Mouse (Mus musculus) lung, embryonic 14.5 days (tissue): Measurements from ENCODE around the gene Fam53b. TPM values are rescaled to one million over a fixed set of nuclear protein-coding genes. Genes with fewer than 3 reads are reported as not detected.
A peak's percentile ranks its signal among the peaks of the same experiment; 100 is the strongest.

Experiments used
- ATAC-seq: fragments of 200-750 bp; cut with Nextera tagmentation; 2 replicates; pipeline ENCODE4 v1.8.0; 2017; ENCODE audit warnings: mild to moderate bottlenecking, moderate TSS enrichment, moderate library complexity; ENCODE audit not compliant: insufficient read depth
- DNase-seq: peaks from one replicate; pipeline ENCODE4 v3.0.0-alpha.2; 2015
- H3K27ac ChIP-seq: fragments of 300-500 bp; sonication (generic); 2 replicates; pipeline ENCODE4 v1.5.1; 2014; ENCODE audit warnings: low read depth, mild to moderate bottlenecking, moderate library complexity
- H3K27me3 ChIP-seq: fragments of 300-500 bp; sonication (generic); 2 replicates; pipeline ENCODE4 v1.6.1; 2014; ENCODE audit warnings: low read length, control low read depth; ENCODE audit not compliant: insufficient read depth
- H3K36me3 ChIP-seq: fragments of 300-500 bp; sonication (generic); 2 replicates; pipeline ENCODE4 v1.6.1; 2014; ENCODE audit warnings: control low read depth; ENCODE audit not compliant: insufficient read depth
- H3K4me1 ChIP-seq: fragments of 300-500 bp; sonication (generic); 2 replicates; pipeline ENCODE4 v1.6.1; 2014; ENCODE audit warnings: antibody characterized with exemption, control low read depth; ENCODE audit not compliant: insufficient read depth
- H3K4me2 ChIP-seq: fragments of 300-500 bp; sonication (generic); 2 replicates; pipeline ENCODE4 v1.6.1; 2014; ENCODE audit warnings: mild to moderate bottlenecking
- H3K4me3 ChIP-seq: fragments of 300-500 bp; sonication (generic); 2 replicates; pipeline ENCODE4 v1.5.1; 2014; ENCODE audit warnings: low read depth, low read length
- H3K9ac ChIP-seq: fragments of 300-500 bp; sonication (generic); 2 replicates; pipeline ENCODE4 v1.6.1; 2014
- H3K9me3 ChIP-seq: fragments of 300-500 bp; sonication (generic); 2 replicates; pipeline ENCODE4 v1.6.1; 2016; ENCODE audit warnings: low read depth, low read length, control low read depth
- CTCF ChIP-seq: IDR thresholded peaks from 2 replicates; pipeline ENCODE4 v1.5.1; 2016; ENCODE audit warnings: antibody characterized with exemption, low read depth
- WGBS: fragments of 180-500 bp; shearing (Covaris S2); extraction: QIAGEN DNeasy Blood & Tissue Kit; methylation state at CpG from one replicate; pipeline ENCODE4 v1.1.7; 2014; 5-methylcytosine and 5-hydroxymethylcytosine counted together
- polyA plus RNA-seq: library from polyadenylated mRNA; unstranded; fragments of >200 nt; fragmentation: Nextera tagmentation; extraction: Ambion mirVana; gene quantifications from 2 replicates; pipeline ENCODE4 v1.2.1, GENCODE M21; 2014

Gene Fam53b
- polyA plus RNA-seq, 1 experiment from 2014 or later, result 32.4 TPM

DNA sequence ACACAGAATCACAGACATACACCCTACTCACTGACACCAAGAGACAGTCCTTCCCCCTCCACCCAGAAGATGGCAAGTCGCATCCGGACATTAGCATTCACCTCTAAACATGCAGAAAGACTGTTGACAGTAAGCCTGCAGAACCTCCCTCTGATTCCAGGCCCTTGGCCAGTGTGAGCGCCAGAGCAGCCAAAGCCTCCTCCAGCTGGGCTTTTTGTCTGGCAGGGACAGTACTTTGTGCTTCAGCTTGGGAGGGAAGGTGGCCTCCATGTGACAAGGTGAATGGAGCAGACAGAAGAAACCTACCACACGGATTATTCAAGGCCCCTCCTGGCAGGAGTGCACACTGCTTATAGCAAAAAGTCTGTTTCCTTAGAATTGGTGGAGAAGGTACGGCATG, 7.4 kb downstream of the Fam53b start:
- no peak overlapping the region for H3K4me2 ChIP-seq
- ATAC-seq (no peak), DNase-seq (peak; percentile 28)
- no peak for TF ChIP-seq CTCF
- no peak overlapping the region for H3K4me3 ChIP-seq
- H3K4me1 ChIP-seq, result peaks cover 32% of the 10 kb centered on the region
- no peaks in the 10 kb centered on the region for H3K36me3 ChIP-seq
- no peak overlapping the region for H3K27ac ChIP-seq
- no peak overlapping the region for H3K9ac ChIP-seq
- H3K9me3 ChIP-seq, result no peaks in the 10 kb centered on the region
- no peaks in the 10 kb centered on the region for H3K27me3 ChIP-seq
- 65% methylated on average over 5 of the region's 5 CpGs for WGBS

GRCm38 (mm10) chr7:132804951-132805350, 8.7 kb downstream of the Fam53b start:
- TF ChIP-seq CTCF, result no peak

DNA sequence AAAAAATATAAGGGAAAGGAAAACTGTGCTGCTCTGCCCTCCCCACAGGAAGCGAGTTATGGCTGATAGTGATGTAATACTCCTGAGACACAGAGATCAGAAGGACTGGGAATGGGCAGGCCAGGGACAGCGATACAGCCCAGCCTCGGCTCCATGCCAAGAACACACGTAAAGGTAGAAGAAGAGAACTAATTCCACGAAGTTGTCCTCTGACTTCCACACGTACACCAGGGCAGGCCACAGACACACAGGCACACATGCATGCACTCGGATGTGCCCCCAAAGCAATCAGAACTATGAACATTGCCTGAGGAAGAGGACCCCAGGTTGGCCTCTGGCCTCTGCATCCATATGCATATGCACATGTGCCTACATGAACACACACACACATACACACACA, 9.2 kb downstream of the Fam53b start:
- WGBS, result 67% methylated on average over 7 of the region's 7 CpGs
- Histone ChIP-seq H3K4me1 (peaks cover 24% of the 10 kb centered on the region), H3K4me3 (no peak overlapping the region), H3K27me3 (no peaks in the 10 kb centered on the region), H3K9ac (no peak overlapping the region), H3K4me2 (no peak overlapping the region), H3K9me3 (no peaks in the 10 kb centered on the region), H3K27ac (no peak overlapping the region), H3K36me3 (no peaks in the 10 kb centered on the region)
- no peak for ATAC-seq
- DNase-seq, result no peak
- no peak for TF ChIP-seq CTCF

More at GRCm38 (mm10) chr7:132804951-132805350, 8.7 kb downstream of the Fam53b start:
- Histone ChIP-seq H3K27ac (no peak overlapping the region), H3K9me3 (no peaks in the 10 kb centered on the region), H3K36me3 (no peaks in the 10 kb centered on the region), H3K4me2 (no peak overlapping the region), H3K4me1 (peaks cover 24% of the 10 kb centered on the region), H3K4me3 (no peak overlapping the region), H3K9ac (no peak overlapping the region), H3K27me3 (no peaks in the 10 kb centered on the region)
- WGBS, result 80% methylated on average over 5 of the region's 5 CpGs
- ATAC-seq (no peak), DNase-seq (no peak)

- ATAC-seq (no peak), DNase-seq (peak; percentile 49)
- Histone ChIP-seq H3K4me3 (no peak overlapping the region), H3K4me2 (no peak overlapping the region), H3K4me1 (peaks cover 19% of the 10 kb centered on the region), H3K9me3 (no peaks in the 10 kb centered on the region), H3K27me3 (no peaks in the 10 kb centered on the region), H3K9ac (no peak overlapping the region), H3K36me3 (no peaks in the 10 kb centered on the region), H3K27ac (no peak overlapping the region)
- TF ChIP-seq CTCF, result no peak
- WGBS, result 56% methylated on average over 3 of the region's 3 CpGs
Measured at GRCm38 (mm10) chr7:132803962-132804361, 9.7 kb downstream of the Fam53b start.

- no peak for DNase-seq
- no peaks in the 10 kb centered on the region for H3K27me3 ChIP-seq
- H3K9ac ChIP-seq, result no peak overlapping the region
- no peak overlapping the region for H3K4me2 ChIP-seq
- no peaks in the 10 kb centered on the region for H3K36me3 ChIP-seq
- WGBS, result 60% methylated on average over 2 of the region's 2 CpGs
- H3K9me3 ChIP-seq, result no peaks in the 10 kb centered on the region
- TF ChIP-seq CTCF, result no peak
- no peak overlapping the region for H3K27ac ChIP-seq
- no peak for ATAC-seq
- H3K4me1 ChIP-seq, result peaks cover 12% of the 10 kb centered on the region
- no peak overlapping the region for H3K4me3 ChIP-seq
Measured at GRCm38 (mm10) chr7:132803336-132803735, 10.3 kb downstream of the Fam53b start.

- no peak overlapping the region for H3K4me2 ChIP-seq
- H3K4me3 ChIP-seq, result no peak overlapping the region
- H3K36me3 ChIP-seq, result no peaks in the 10 kb centered on the region
- WGBS, result 84% methylated on average over 11 of the region's 11 CpGs
- H3K9ac ChIP-seq, result no peak overlapping the region
- H3K27me3 ChIP-seq, result no peaks in the 10 kb centered on the region
- ATAC-seq (no peak), DNase-seq (no peak)
- H3K9me3 ChIP-seq, result no peaks in the 10 kb centered on the region
- peaks cover 11% of the 10 kb centered on the region for H3K4me1 ChIP-seq
- no peak for TF ChIP-seq CTCF
- H3K27ac ChIP-seq, result no peak overlapping the region
Measured at GRCm38 (mm10) chr7:132802691-132803090, 11.0 kb downstream of the Fam53b start.

- no peak overlapping the region for H3K27ac ChIP-seq
- no peak for TF ChIP-seq CTCF
- peaks cover 5% of the 10 kb centered on the region for H3K4me1 ChIP-seq
- ATAC-seq, result no peak
- no peak overlapping the region for H3K4me3 ChIP-seq
- no peaks in the 10 kb centered on the region for H3K36me3 ChIP-seq
- no peak for DNase-seq
- H3K9ac ChIP-seq, result no peak overlapping the region
- no peaks in the 10 kb centered on the region for H3K9me3 ChIP-seq
- 76% methylated on average over 2 of the region's 2 CpGs for WGBS
- H3K27me3 ChIP-seq, result no peaks in the 10 kb centered on the region
- H3K4me2 ChIP-seq, result no peak overlapping the region
Measured at GRCm38 (mm10) chr7:132802066-132802465, 11.6 kb downstream of the Fam53b start.

GRCm38 (mm10) chr7:132801509-132801908, 12.2 kb downstream of the Fam53b start:
- WGBS, result 66% methylated on average over 5 of the region's 5 CpGs
- no peaks in the 10 kb centered on the region for H3K36me3 ChIP-seq
- TF ChIP-seq CTCF, result no peak
- ATAC-seq (no peak), DNase-seq (no peak)
- H3K4me2 ChIP-seq, result no peak overlapping the region
- H3K9me3 ChIP-seq, result no peaks in the 10 kb centered on the region
- no peak overlapping the region for H3K9ac ChIP-seq
- H3K27me3 ChIP-seq, result no peaks in the 10 kb centered on the region
- H3K4me1 ChIP-seq, result peaks cover 4% of the 10 kb centered on the region; the same call in 1 of the 2 replicates
- H3K27ac ChIP-seq, result no peak overlapping the region
- no peak overlapping the region for H3K4me3 ChIP-seq
